Mouse (Mus musculus) kidney, adult 2 months (tissue): ENCODE measurements around the gene Nanos2.

Experiments
- CTCF ChIP-seq: fragments of 200-500 bp; conservative IDR thresholded peaks from 2 replicates; pipeline ENCODE4 v1.5.1; 2011; ENCODE audit warnings: low read depth, mild to moderate bottlenecking, control low read depth, low read length, moderate library complexity, mixed read lengths; ENCODE audit not compliant: insufficient read depth, insufficient read length
- POLR2A ChIP-seq: fragments of 200-500 bp; IDR thresholded peaks from one replicate; pipeline ENCODE4 v1.6.1; 2011; ENCODE audit warnings: low read depth, low read length, control low read depth

GRCm38 (mm10) chr7:19031641-19032040, 44.4 kb downstream of the Nanos2 start:
- TF ChIP-seq POLR2A (no peak), CTCF (no peak)
